32 mouse cellular contexts compared by ENCODE assay signal in the genomic region with DNA sequence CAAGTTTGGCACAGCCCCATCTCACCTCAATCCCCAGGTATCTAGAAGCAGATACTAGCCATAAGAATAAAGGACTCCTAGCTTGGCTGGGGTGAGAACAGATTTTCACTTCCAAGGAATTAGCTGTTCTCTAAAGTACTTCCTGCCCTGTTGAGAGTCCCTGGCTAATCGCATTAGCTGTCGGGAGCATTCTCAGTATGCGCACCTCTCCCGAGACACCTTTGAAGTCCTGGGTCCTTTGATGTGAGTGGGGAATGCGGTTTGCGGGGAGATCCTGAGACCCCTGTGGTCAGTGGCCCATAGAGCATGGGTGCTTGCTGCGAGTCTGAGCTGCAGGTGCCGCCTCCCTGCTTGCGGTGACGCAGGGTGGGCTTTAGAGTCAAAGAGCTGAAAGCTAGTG. TPM values are rescaled to one million over a fixed set of nuclear protein-coding genes. Genes with fewer than 3 reads are reported as not detected.
A peak's percentile ranks its signal among the peaks of the same experiment; 100 is the strongest.
DNase-seq lines count a peak whose midpoint lies in the region; ATAC-seq and TF ChIP-seq lines count a peak whose summit lies in the region.
"Had no signal": no experiment of that assay in that cellular context is flagged by ENCODE, and none has a peak within 500 bp of the region (broad histone marks: within the 10 kb centered on the region; RNA-seq: fewer than 3 reads in every experiment).

No protein-coding gene starts in this region.

- H3K4me1 ChIP-seq in heart, embryonic 10.5 days = peaks cover 8% of the 10 kb centered on the region; the same call in 1 of the 2 replicates
- H3K4me1 ChIP-seq in heart, embryonic 15.5 days (replicated peaks) = 0 out of 2 replicates have a peak, but pooled peaks cover 4% of the 10 kb centered on the region
- peaks cover 4% of the 10 kb centered on the region; the same call in 1 of the 2 replicates for H3K4me1 ChIP-seq in midbrain, embryonic 15.5 days
- H3K4me1 ChIP-seq in midbrain, postnatal 0 days (ENCODE audit: insufficient read depth, low read length) = no peaks in the 10 kb centered on the region

- 9% methylated on average over 10 of the region's 10 CpGs for WGBS in heart, embryonic 10.5 days
- 15% methylated on average over 10 of the region's 10 CpGs for WGBS in heart, embryonic 15.5 days
- 6% methylated on average over 10 of the region's 10 CpGs for WGBS in midbrain, embryonic 15.5 days
- 8% methylated on average over 10 of the region's 10 CpGs for WGBS in midbrain, postnatal 0 days

- H3K9me3 ChIP-seq in heart, embryonic 10.5 days = no peaks in the 10 kb centered on the region
- no peaks in the 10 kb centered on the region for H3K9me3 ChIP-seq in heart, embryonic 15.5 days (replicated peaks)
- no peaks in the 10 kb centered on the region for H3K9me3 ChIP-seq in midbrain, embryonic 15.5 days
- no peaks in the 10 kb centered on the region for H3K9me3 ChIP-seq in midbrain, postnatal 0 days (ENCODE audit: low read length)
- H3K9me3 ChIP-seq: embryonic facial prominence, embryonic 10.5 days; embryonic facial prominence, embryonic 15.5 days; forebrain, embryonic 12.5 days; hindbrain, embryonic 12.5 days; intestine, embryonic 15.5 days; midbrain, embryonic 12.5 days had no signal

- peak overlapping the region; percentile 15; the same call in 1 of the 2 replicates for H3K4me2 ChIP-seq in heart, embryonic 15.5 days
- H3K4me2 ChIP-seq in midbrain, embryonic 15.5 days = peak overlapping the region; percentile 15; the same call in 1 of the 2 replicates
- no peak overlapping the region for H3K4me2 ChIP-seq in midbrain, postnatal 0 days (ENCODE audit: low read depth, low read length, poor library complexity, severe bottlenecking)
- H3K4me2 ChIP-seq: embryonic facial prominence, embryonic 15.5 days; forebrain, embryonic 12.5 days; hindbrain, embryonic 12.5 days; intestine, embryonic 15.5 days; liver, embryonic 12.5 days; midbrain, embryonic 12.5 days had no signal

- no peak for ATAC-seq in heart, embryonic 15.5 days (replicated peaks; ENCODE audit: insufficient number of reproducible peaks, insufficient read depth, low FRiP score, low read depth)
- ATAC-seq in midbrain, embryonic 15.5 days (replicated peaks) = no peak
- ATAC-seq in midbrain, postnatal 0 days (ENCODE audit: low FRiP score) = no peak
- ATAC-seq: forebrain, postnatal 0 days; hindbrain, postnatal 0 days; intestine, embryonic 15.5 days; liver, embryonic 12.5 days; liver, postnatal 0 days had no signal

- H3K27ac ChIP-seq in heart, embryonic 10.5 days = no peak overlapping the region
- H3K27ac ChIP-seq in heart, embryonic 15.5 days = no peak overlapping the region
- no peak overlapping the region for H3K27ac ChIP-seq in midbrain, embryonic 15.5 days
- no peak overlapping the region for H3K27ac ChIP-seq in midbrain, postnatal 0 days (ENCODE audit: low read depth, low read length)
- H3K27ac ChIP-seq: embryonic facial prominence, embryonic 10.5 days; embryonic facial prominence, embryonic 15.5 days; forebrain, embryonic 12.5 days; hindbrain, embryonic 12.5 days; hindbrain, postnatal 0 days; intestine, embryonic 15.5 days; liver, embryonic 12.5 days; midbrain, embryonic 12.5 days had no signal

- peaks cover 43% of the 10 kb centered on the region for H3K27me3 ChIP-seq in heart, embryonic 10.5 days (ENCODE audit: insufficient read depth, poor library complexity, severe bottlenecking)
- peaks cover 20% of the 10 kb centered on the region for H3K27me3 ChIP-seq in heart, embryonic 15.5 days
- H3K27me3 ChIP-seq in midbrain, embryonic 15.5 days (replicated peaks) = 0 out of 2 replicates have a peak, but pooled peaks cover 3% of the 10 kb centered on the region
- H3K27me3 ChIP-seq in midbrain, postnatal 0 days (ENCODE audit: insufficient read depth, low read length) = no peaks in the 10 kb centered on the region
- H3K27me3 ChIP-seq: intestine, embryonic 15.5 days had no signal

- TF ChIP-seq CTCF in midbrain, postnatal 0 days (IDR thresholded peaks at IDR 0.05) = no peak

- peak overlapping the region; percentile 24; the same call in 1 of the 2 replicates for H3K4me3 ChIP-seq in heart, embryonic 10.5 days
- no peak overlapping the region for H3K4me3 ChIP-seq in heart, embryonic 15.5 days
- no peak overlapping the region for H3K4me3 ChIP-seq in midbrain, embryonic 15.5 days
- H3K4me3 ChIP-seq in midbrain, postnatal 0 days (ENCODE audit: low read depth, low read length) = no peak overlapping the region
- H3K4me3 ChIP-seq: embryonic facial prominence, embryonic 10.5 days; embryonic facial prominence, embryonic 15.5 days; forebrain, embryonic 12.5 days; hindbrain, embryonic 12.5 days; intestine, embryonic 15.5 days; liver, embryonic 12.5 days; megakaryocyte, embryonic 14.5 days; midbrain, embryonic 12.5 days had no signal

- no peak overlapping the region for H3K9ac ChIP-seq in heart, embryonic 15.5 days
- H3K9ac ChIP-seq in midbrain, embryonic 15.5 days = no peak overlapping the region
- H3K9ac ChIP-seq in midbrain, postnatal 0 days (replicated peaks; ENCODE audit: low read length, poor library complexity, severe bottlenecking) = no peak overlapping the region
- H3K9ac ChIP-seq: embryonic facial prominence, embryonic 15.5 days; forebrain, embryonic 12.5 days; forebrain, postnatal 0 days; hindbrain, embryonic 12.5 days; intestine, embryonic 15.5 days; liver, embryonic 12.5 days; liver, postnatal 0 days; midbrain, embryonic 12.5 days had no signal

- no peak for DNase-seq in heart, embryonic 10.5 days (ENCODE audit: low spot score)
- no peak for DNase-seq in heart, adult 9 months (ENCODE audit: low spot score in 2 of 2)
- DNase-seq in heart, adult 11 months = no peak
- DNase-seq in midbrain, postnatal 0 days (ENCODE audit: low spot score) = no peak
- peak; percentile 50 for DNase-seq in R1 (ENCODE audit: low read depth, low spot score)
- DNase-seq in right cerebral cortex, adult 18-20 months = no peak
- DNase-seq: adrenal gland, adult 8-10 months; cerebellum, adult 8-10 months; cerebellum, postnatal 25 days; forebrain, postnatal 0 days; gastrocnemius, postnatal 14 days; kidney, adult 2 months; kidney, postnatal 10 days; layer of hippocampus, postnatal 36 days; left cerebral cortex, postnatal 4 days; liver, postnatal 0 days; lung, postnatal 36 days; right cerebral cortex, postnatal 4 days; thymus, postnatal 4 days had no signal

- H3K36me3 ChIP-seq in heart, embryonic 10.5 days = no peaks in the 10 kb centered on the region
- no peaks in the 10 kb centered on the region for H3K36me3 ChIP-seq in heart, embryonic 15.5 days
- no peaks in the 10 kb centered on the region for H3K36me3 ChIP-seq in midbrain, embryonic 15.5 days (replicated peaks)
- H3K36me3 ChIP-seq in midbrain, postnatal 0 days (ENCODE audit: insufficient read depth, low read length) = no peaks in the 10 kb centered on the region
- H3K36me3 ChIP-seq: embryonic facial prominence, embryonic 10.5 days; embryonic facial prominence, embryonic 15.5 days; forebrain, embryonic 12.5 days; hindbrain, embryonic 12.5 days; intestine, embryonic 15.5 days; liver, embryonic 12.5 days; midbrain, embryonic 12.5 days had no signal

RNA-seq across cellular contexts. Expression of gene Nodal, which starts 11.8 kb away (rescaled TPM):
- polyA plus RNA-seq in heart, embryonic 10.5 days (2016; fragmentation: Nextera tagmentation; extraction: Ambion mirVana) = 0.28 TPM in 1 of 2 replicates, not detected in the other
- polyA plus RNA-seq in heart, embryonic 15.5 days (2015; fragmentation: Nextera tagmentation; extraction: Ambion mirVana) = 0.09 TPM in 2 replicates
- polyA plus RNA-seq in midbrain, embryonic 15.5 days (2015; fragmentation: Nextera tagmentation; extraction: Ambion mirVana) = 0.10 and 0.28 TPM in 2 replicates
- total RNA-seq in midbrain, postnatal 0 days (2014; rRNA removed) = 0.38 and 0.47 TPM in 2 replicates
- polyA plus RNA-seq in midbrain, postnatal 0 days (2015; fragmentation: Nextera tagmentation; extraction: Ambion mirVana) = 0.26 and 0.37 TPM in 2 replicates
- total RNA-seq: adrenal gland, adult 8-10 months; forebrain, postnatal 0 days; granulocyte monocyte progenitor cell, adult 5-6 weeks; monocyte, adult 5-6 weeks had no signal
- polyA plus RNA-seq: embryonic facial prominence, embryonic 10.5 days; forebrain, embryonic 12.5 days; midbrain, embryonic 12.5 days had no signal

RNA-seq across cellular contexts. Expression of gene Pald1, which starts 22.6 kb away (rescaled TPM):
- polyA plus RNA-seq in heart, embryonic 10.5 days (2016; fragmentation: Nextera tagmentation; extraction: Ambion mirVana) = 34.2 and 40.8 TPM in 2 replicates
- polyA plus RNA-seq in heart, embryonic 15.5 days (2015; fragmentation: Nextera tagmentation; extraction: Ambion mirVana) = 21.8 and 25.9 TPM in 2 replicates
- 22.5 and 23.7 TPM in 2 replicates for polyA plus RNA-seq in midbrain, embryonic 15.5 days (2015; fragmentation: Nextera tagmentation; extraction: Ambion mirVana)
- total RNA-seq in midbrain, postnatal 0 days (2014; rRNA removed) = 25.2 and 27.1 TPM in 2 replicates
- 16.0 and 16.8 TPM in 2 replicates for polyA plus RNA-seq in midbrain, postnatal 0 days (2015; fragmentation: Nextera tagmentation; extraction: Ambion mirVana)
- total RNA-seq: granulocyte monocyte progenitor cell, adult 5-6 weeks had no signal

RNA-seq across cellular contexts. Expression of gene Eif4ebp2, which starts 46.5 kb away (rescaled TPM):
- polyA plus RNA-seq in heart, embryonic 10.5 days (2016; fragmentation: Nextera tagmentation; extraction: Ambion mirVana) = 51.2 and 53.1 TPM in 2 replicates
- polyA plus RNA-seq in heart, embryonic 15.5 days (2015; fragmentation: Nextera tagmentation; extraction: Ambion mirVana) = 50.6 and 63.6 TPM in 2 replicates
- 65.8 and 71.3 TPM in 2 replicates for polyA plus RNA-seq in midbrain, embryonic 15.5 days (2015; fragmentation: Nextera tagmentation; extraction: Ambion mirVana)
- total RNA-seq in midbrain, postnatal 0 days (2014; rRNA removed) = 14.2 and 18.5 TPM in 2 replicates
- polyA plus RNA-seq in midbrain, postnatal 0 days (2015; fragmentation: Nextera tagmentation; extraction: Ambion mirVana) = 24.9 and 27.0 TPM in 2 replicates
